Mouse (Mus musculus) stomach, postnatal 0 days (tissue): ENCODE measurements around the gene Rab11b.

ENCODE experiments used
- CTCF ChIP-seq: IDR thresholded peaks from 2 replicates; pipeline ENCODE4 v1.5.1; 2016; ENCODE audit warnings: antibody characterized with exemption, low read depth, mild to moderate bottlenecking, moderate library complexity
- EP300 ChIP-seq: optimal IDR thresholded peaks from 2 replicates; pipeline ENCODE3; 2016; ENCODE audit warnings: antibody characterized with exemption

DNA sequence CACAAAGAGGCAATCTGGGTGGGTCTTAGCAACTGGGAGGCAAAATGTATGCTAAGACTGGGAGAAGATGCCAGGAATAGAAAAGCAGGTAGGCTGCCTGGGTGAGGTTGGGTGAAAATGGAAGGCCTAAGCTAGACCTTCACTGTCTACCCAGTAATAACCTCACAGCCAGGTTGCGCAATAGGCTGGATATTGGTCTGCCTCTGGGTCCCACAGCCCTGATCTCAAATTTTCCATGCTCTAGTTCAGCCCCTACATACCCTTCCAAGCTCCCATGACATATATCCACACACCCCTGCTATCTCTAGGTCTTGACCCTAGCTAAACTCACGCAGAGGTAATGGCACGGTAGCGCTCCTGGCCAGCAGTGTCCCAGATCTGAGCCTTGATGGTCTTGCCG is 10.9 kb downstream of the Rab11b start:
- TF ChIP-seq EP300 (no peak), CTCF (no peak)
